Comparison of ENCODE assay signal across 14 mouse cellular contexts in genomic region chr11:46461931-46462330, GRCm38 (mm10). TPM values are rescaled to one million over a fixed set of nuclear protein-coding genes. Genes with fewer than 3 reads are reported as not detected.
DNase-seq lines count a peak whose midpoint lies in the region; ATAC-seq and TF ChIP-seq lines count a peak whose summit lies in the region.
"Had no signal": no experiment of that assay in that cellular context is flagged by ENCODE, and none has a peak within 500 bp of the region (broad histone marks: within the 10 kb centered on the region; RNA-seq: fewer than 3 reads in every experiment).

No protein-coding gene starts in this region.

- H3K9me3 ChIP-seq in forebrain, embryonic 11.5 days (ENCODE audit: control insufficient read depth, low read length), result no peaks in the 10 kb centered on the region
- H3K9me3 ChIP-seq: forebrain, embryonic 10.5 days; hindbrain, embryonic 12.5 days; neural tube, embryonic 13.5 days had no signal

- H3K4me2 ChIP-seq in forebrain, embryonic 11.5 days (ENCODE audit: low read depth, low read length, severe bottlenecking), result no peak overlapping the region
- H3K4me2 ChIP-seq: hindbrain, embryonic 12.5 days; neural tube, embryonic 13.5 days had no signal

- H3K27me3 ChIP-seq in splenic B cell, adult 2 months (ENCODE audit: control insufficient read depth, insufficient read depth, low read length, poor library complexity, severe bottlenecking), result no peaks in the 10 kb centered on the region
- H3K27me3 ChIP-seq in forebrain, embryonic 11.5 days (ENCODE audit: control insufficient read depth, insufficient read depth, low read length), result no peaks in the 10 kb centered on the region
- H3K27me3 ChIP-seq: hindbrain, embryonic 12.5 days; neural tube, embryonic 13.5 days had no signal

- WGBS in lung, adult 2 months, result 37% methylated on average over 5 of the region's 5 CpGs
- 72% methylated on average over 5 of the region's 5 CpGs for WGBS in forebrain, embryonic 11.5 days

- TF ChIP-seq CTCF in lung, adult 2 months (IDR thresholded peaks at IDR 0.05; ENCODE audit: insufficient read depth, low read length), result no peak
- TF ChIP-seq CTCF in layer of hippocampus, adult 2 months (conservative IDR thresholded peaks at IDR 0.05), result no peak

- no peak for TF ChIP-seq POLR2A in lung, adult 2 months (IDR thresholded peaks at IDR 0.05; ENCODE audit: borderline replicate concordance, extremely low read depth, low read depth, low read length)

- ATAC-seq in forebrain, embryonic 11.5 days (replicated peaks; ENCODE audit: low FRiP score), result no peak

- H3K36me3 ChIP-seq in splenic B cell, adult 2 months (ENCODE audit: control insufficient read depth, insufficient read depth, low read length, poor library complexity, severe bottlenecking), result no peaks in the 10 kb centered on the region
- no peaks in the 10 kb centered on the region for H3K36me3 ChIP-seq in forebrain, embryonic 11.5 days (ENCODE audit: control insufficient read depth, insufficient read depth, low read length)
- H3K36me3 ChIP-seq: forebrain, embryonic 10.5 days; hindbrain, embryonic 12.5 days; neural tube, embryonic 13.5 days had no signal

- peak; percentile 58 for DNase-seq in adrenal gland, adult 2 months
- DNase-seq in adrenal gland, postnatal 4 days (ENCODE audit: low spot score in 2 of 2), result no peak
- peak; percentile 48 for DNase-seq in lung, postnatal 36 days
- DNase-seq in lung, adult 2 months, result no peak
- peak; percentile 86 for DNase-seq in induced T-regulatory cell, adult 2 months (ENCODE audit: low read depth)
- DNase-seq in splenic B cell, adult 2 months (ENCODE audit: low read depth, low spot score), result peak; percentile 23
- DNase-seq in layer of hippocampus, adult 2 months (ENCODE audit: low spot score in 2 of 2), result no peak
- DNase-seq in forebrain, embryonic 11.5 days (ENCODE audit: low spot score), result no peak
- DNase-seq: gastrocnemius, postnatal 14 days; kidney, adult 8-10 months; right cerebral cortex, postnatal 25 days had no signal

- H3K9ac ChIP-seq in forebrain, embryonic 11.5 days (ENCODE audit: low read length), result no peak overlapping the region
- H3K9ac ChIP-seq: hindbrain, embryonic 12.5 days; neural tube, embryonic 13.5 days had no signal

- H3K4me1 ChIP-seq in lung, adult 2 months (ENCODE audit: control insufficient read depth, insufficient read depth, low read length), result no peaks in the 10 kb centered on the region; the same call in 1 of the 2 replicates
- no peaks in the 10 kb centered on the region for H3K4me1 ChIP-seq in forebrain, embryonic 11.5 days (replicated peaks; ENCODE audit: control insufficient read depth, insufficient read depth, low read length)
- H3K4me1 ChIP-seq: forebrain, embryonic 10.5 days; hindbrain, embryonic 12.5 days; neural tube, embryonic 13.5 days had no signal

- no peak overlapping the region for H3K4me3 ChIP-seq in lung, adult 2 months (replicated peaks; ENCODE audit: extremely low read depth, low read depth, low read length)
- no peak overlapping the region for H3K4me3 ChIP-seq in layer of hippocampus, adult 2 months
- H3K4me3 ChIP-seq in forebrain, embryonic 11.5 days (ENCODE audit: low read depth, low read length), result no peak overlapping the region
- H3K4me3 ChIP-seq: forebrain, embryonic 10.5 days; hindbrain, embryonic 12.5 days; neural tube, embryonic 13.5 days had no signal

- H3K27ac ChIP-seq in layer of hippocampus, adult 2 months, result no peak overlapping the region
- no peak overlapping the region for H3K27ac ChIP-seq in forebrain, embryonic 11.5 days (ENCODE audit: low read depth, low read length)
- H3K27ac ChIP-seq: forebrain, embryonic 10.5 days; hindbrain, embryonic 12.5 days; neural tube, embryonic 13.5 days had no signal

RNA-seq across cellular contexts. Expression of gene Havcr2, which starts 7.2 kb away (rescaled TPM):
- total RNA-seq in adrenal gland, adult 2 months (2021), result 1 to 10 TPM; 1.6 to 2.7 TPM
- polyA plus RNA-seq in adrenal gland, adult 2 months (2012; rRNA removed), result 0.10 and 0.18 TPM in 2 replicates
- 1 to 10 TPM in 1 of 2 experiments, under 1 TPM in 1; 0.98 to 1.0 TPM for total RNA-seq in adrenal gland, postnatal 4 days (2021)
- polyA plus RNA-seq in lung, adult 2 months (2012; rRNA removed), result 1.7 and 1.8 TPM in 2 replicates
- 1 to 10 TPM; 2.2 to 2.8 TPM for total RNA-seq in layer of hippocampus, adult 2 months (2021)
- 0.13 and 0.19 TPM in 2 replicates for polyA plus RNA-seq in forebrain, embryonic 11.5 days (2014; fragmentation: Nextera tagmentation; extraction: Ambion mirVana)
- total RNA-seq: gastrocnemius, postnatal 14 days had no signal
- polyA plus RNA-seq: forebrain, embryonic 10.5 days had no signal

RNA-seq across cellular contexts. Expression of gene Med7, which starts 25.2 kb away (rescaled TPM):
- 10 to 100 TPM; 39.6 to 54.8 TPM for total RNA-seq in adrenal gland, adult 2 months (2021)
- 47.1 and 55.3 TPM in 2 replicates for polyA plus RNA-seq in adrenal gland, adult 2 months (2012; rRNA removed)
- 10 to 100 TPM; 39.3 to 39.7 TPM for total RNA-seq in adrenal gland, postnatal 4 days (2021)
- polyA plus RNA-seq in lung, adult 2 months (2012; rRNA removed), result 12.0 and 14.5 TPM in 2 replicates
- 10 to 100 TPM; 34.4 to 36.1 TPM for total RNA-seq in layer of hippocampus, adult 2 months (2021)
- polyA plus RNA-seq in forebrain, embryonic 11.5 days (2014; fragmentation: Nextera tagmentation; extraction: Ambion mirVana), result 99.3 and 112 TPM in 2 replicates

Comparison
In these comparisons a context has a peak if more than half of its experiments do, and no peak if none do; other contexts are left out.
1. DNase-seq: peak in adrenal gland, adult 2 months (single experiment), lung, postnatal 36 days (single experiment), induced T-regulatory cell, adult 2 months (single experiment) and splenic B cell, adult 2 months (single experiment); none in adrenal gland, postnatal 4 days (0 of 2), lung, adult 2 months (single experiment), layer of hippocampus, adult 2 months (0 of 2) and forebrain, embryonic 11.5 days (single experiment).